Mouse (Mus musculus): ENCODE results near the gene Wnt9a. TPM values are rescaled to one million over a fixed set of nuclear protein-coding genes. Genes with fewer than 3 reads are reported as not detected.

The Wnt9a gene
- 0.10 and 0.21 TPM in 2 replicates for polyA plus RNA-seq (2012; rRNA removed)

DNA sequence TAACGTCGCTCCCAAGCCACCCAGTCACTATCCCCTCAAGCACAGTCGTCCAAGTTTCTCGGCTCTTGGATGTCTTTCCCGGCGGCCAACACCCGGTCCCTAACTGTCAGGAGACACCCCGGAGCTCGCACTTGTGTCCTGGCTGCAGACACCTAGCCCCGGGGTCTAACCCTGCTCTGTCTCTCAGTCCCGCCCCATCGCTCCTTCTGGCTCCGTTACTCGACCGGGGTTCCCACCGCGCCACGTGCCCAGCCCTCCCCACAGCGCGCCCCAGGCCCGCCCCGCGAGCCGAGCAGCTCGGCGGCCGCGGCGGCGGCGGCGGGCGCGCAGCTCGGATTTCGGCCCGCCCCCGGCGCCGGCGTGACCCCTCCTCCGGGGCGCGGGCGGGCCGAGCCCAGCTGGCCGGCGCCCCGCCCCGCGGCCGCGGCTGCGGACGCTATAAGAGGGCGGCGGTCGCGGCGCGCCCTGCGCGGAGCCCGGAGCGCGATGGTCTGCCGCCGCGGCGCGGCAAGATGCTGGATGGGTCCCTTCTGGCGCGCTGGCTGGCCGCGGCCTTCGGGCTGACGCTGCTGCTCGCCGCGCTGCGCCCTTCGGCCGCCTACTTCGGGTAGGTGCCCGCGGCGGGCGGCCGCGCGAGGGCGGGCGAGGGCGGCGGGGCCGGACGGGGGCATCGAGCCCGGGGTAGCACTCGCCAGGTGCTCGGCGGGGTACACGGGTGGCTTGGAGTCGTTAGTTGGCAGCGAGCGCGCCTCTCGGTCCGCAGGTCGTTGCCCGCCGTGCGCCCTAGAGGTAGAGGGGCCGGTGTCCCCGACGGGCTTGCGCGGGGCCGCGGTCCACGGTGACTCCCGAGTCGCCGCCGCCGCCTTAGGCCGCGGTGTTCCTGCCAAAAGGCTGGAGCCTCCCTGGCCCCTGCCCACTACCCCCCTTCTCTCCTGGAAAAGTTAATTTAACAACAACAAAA lies at the start of gene Wnt9a:
Gene Wnt9a (plus strand): TSS at position 468 of the 961 bp plus-strand sequence.

DNA sequence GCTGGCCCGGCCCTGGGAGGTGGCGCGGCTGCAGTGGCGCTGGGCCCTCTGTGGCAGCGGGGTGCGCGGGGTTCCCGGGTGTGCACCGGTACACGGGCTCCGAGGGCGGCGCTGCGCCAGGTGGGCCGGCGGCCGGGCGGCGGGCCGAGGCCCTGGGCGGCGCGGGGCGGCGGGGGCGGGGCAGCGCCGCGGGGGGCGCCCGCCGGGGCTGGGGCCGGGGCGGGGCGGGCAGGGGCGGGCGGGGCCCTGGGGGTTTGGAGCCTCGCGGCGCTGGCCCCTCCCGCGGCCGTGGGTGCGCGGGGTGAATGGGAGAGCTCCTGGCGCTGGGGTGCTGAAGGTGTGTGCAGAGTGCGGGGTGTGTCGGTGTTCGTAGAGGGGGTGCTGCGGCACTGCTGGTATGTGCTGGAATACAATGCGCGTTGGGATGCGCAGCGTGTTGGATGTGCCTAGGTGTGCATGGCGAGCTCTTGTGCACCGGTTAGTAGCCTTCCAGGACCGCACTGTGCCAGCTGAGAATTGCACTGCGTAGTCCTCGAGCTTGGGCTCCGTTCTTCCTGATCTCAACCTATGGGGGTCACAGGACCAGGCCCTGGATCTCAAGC lies 15.9 kb upstream of the Wnt9a start, which contains the start of gene Wnt3a:
Gene Wnt3a (minus strand): TSS at position 51 of the 602 bp plus-strand sequence.

DNA sequence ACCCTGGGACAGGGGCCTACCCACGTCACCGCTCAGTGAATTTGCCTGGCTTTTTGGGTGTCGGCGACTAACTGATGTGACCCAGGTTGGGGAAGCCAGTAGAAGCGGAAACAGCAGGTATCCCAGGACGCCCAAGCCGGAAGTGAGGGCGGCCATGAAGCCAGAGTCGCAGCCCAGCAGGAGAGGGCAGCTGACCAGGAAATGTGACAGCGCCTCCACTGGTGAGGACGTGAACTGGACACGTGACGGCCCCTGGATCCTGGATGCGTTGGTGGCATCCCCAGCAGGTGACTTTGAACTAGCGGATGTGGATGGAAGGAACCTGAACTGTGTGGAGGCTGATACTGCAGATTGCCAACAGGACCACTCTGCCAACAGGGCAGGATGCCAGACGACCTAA lies 68.7 kb downstream of the Wnt9a start, which contains the start of gene Prss38:
Gene Prss38 (minus strand): TSS at position 183 of the 400 bp plus-strand sequence.

Other genes starting within 250 kb of the Wnt9a start
- 0.10 and 0.32 TPM in 2 replicates for gene Obscn, start 170.5 kb upstream of the Wnt9a start, polyA plus RNA-seq (2012; rRNA removed)
- 7.9 and 8.4 TPM in 2 replicates for gene Iba57, start 143.2 kb upstream of the Wnt9a start, polyA plus RNA-seq (2012; rRNA removed)
- gene Gjc2, start 123.7 kb upstream of the Wnt9a start, polyA plus RNA-seq (2012; rRNA removed): 0.03 TPM in 2 replicates
- 36.1 and 41.5 TPM in 2 replicates for gene Guk1, start 114.7 kb upstream of the Wnt9a start, polyA plus RNA-seq (2012; rRNA removed)
- gene Mrpl55, start 104.4 kb upstream of the Wnt9a start, polyA plus RNA-seq (2012; rRNA removed): 23.3 and 25.0 TPM in 2 replicates
- gene 2310033P09Rik, start 98.6 kb upstream of the Wnt9a start, polyA plus RNA-seq (2012; rRNA removed): 23.5 and 24.0 TPM in 2 replicates
- 178 and 203 TPM in 2 replicates for gene Arf1, start 78.7 kb upstream of the Wnt9a start, polyA plus RNA-seq (2012; rRNA removed)
- 0.02 TPM in 2 replicates for gene Wnt3a, start 16.2 kb upstream of the Wnt9a start, polyA plus RNA-seq (2012; rRNA removed)
- gene Prss38, start 68.7 kb downstream of the Wnt9a start, polyA plus RNA-seq (2012; rRNA removed): not detected in 2 replicates
- 2.7 and 3.5 TPM in 2 replicates for gene Jmjd4, start 143.1 kb downstream of the Wnt9a start, polyA plus RNA-seq (2012; rRNA removed)
- gene Snap47, start 144.3 kb downstream of the Wnt9a start, polyA plus RNA-seq (2012; rRNA removed): 11.5 and 13.8 TPM in 2 replicates
- 0.71 and 0.76 TPM in 2 replicates for gene Zfp867, start 165.5 kb downstream of the Wnt9a start, polyA plus RNA-seq (2012; rRNA removed)
- gene Zkscan17, start 219.8 kb downstream of the Wnt9a start, polyA plus RNA-seq (2012; rRNA removed): 2.2 and 2.6 TPM in 2 replicates
- 0.43 and 0.52 TPM in 2 replicates for gene Nlrp3, start 234.6 kb downstream of the Wnt9a start, polyA plus RNA-seq (2012; rRNA removed)

Measured in liver, embryonic 14 days (tissue).